Mouse (Mus musculus): ENCODE results near the gene Nsg2.

DNA sequence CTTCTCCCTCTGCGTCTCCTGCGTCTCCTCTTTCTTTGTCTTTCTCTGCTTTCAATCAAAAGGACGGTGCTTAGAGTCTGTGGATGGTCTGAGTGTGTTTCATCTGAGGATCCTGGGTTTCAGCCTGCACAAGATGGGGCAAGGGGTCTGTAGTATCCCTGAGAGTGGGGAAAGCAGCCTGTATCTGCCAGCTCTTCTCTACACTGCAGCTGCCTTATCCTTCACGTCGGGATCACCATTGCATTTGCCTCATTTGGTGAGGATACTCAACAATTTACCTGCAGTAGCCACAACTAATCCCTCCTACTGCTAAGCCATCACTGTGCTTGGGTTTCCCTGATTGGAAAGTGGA, 64.2 kb downstream of the Nsg2 start:
- TF ChIP-seq CTCF (IDR thresholded peaks at IDR 0.05; ENCODE audit: insufficient read depth, low read length) (no peak), POLR2A (IDR thresholded peaks at IDR 0.05; ENCODE audit: borderline replicate concordance, extremely low read depth, low read depth, low read length) (no peak)
